Mouse (Mus musculus): ENCODE measurements around the gene Mphosph10.

Gene Mphosph10

DNA sequence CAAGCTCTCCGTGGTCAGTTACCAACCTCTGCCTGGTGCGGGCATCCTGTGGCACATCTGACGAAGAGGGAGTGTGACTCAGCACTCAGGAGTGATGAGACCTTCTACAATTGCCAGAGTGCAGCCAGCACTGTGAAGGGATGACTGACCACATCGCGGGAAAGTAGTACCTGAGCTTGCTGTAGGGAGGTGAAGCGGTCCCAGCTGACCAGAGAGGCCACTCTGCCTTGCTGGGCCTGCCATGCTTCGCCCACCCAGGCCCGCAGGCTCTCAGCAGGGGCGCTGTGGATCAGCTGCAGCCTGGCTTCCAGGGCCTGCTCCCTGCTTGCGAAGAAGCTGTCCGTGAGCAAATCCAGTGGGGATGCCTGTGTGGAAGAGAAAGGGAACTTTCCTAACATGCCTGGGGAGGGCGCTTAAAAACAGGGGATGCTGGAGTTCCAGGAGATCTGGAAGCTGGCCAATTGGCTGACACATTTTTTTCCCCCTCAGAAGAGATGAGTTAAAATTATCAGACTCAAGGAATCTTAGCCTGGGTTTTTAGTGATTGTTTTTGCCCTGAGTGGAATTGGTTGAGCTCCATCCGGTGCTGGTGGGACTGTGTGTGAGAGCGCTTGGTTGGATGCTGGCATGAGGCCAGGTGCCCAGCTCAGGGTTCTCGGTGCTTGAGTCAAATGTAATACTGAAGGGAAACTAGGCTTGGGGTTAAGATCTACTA lies 42.8 kb downstream of the Mphosph10 start:
- DNase-seq = no peak

DNA sequence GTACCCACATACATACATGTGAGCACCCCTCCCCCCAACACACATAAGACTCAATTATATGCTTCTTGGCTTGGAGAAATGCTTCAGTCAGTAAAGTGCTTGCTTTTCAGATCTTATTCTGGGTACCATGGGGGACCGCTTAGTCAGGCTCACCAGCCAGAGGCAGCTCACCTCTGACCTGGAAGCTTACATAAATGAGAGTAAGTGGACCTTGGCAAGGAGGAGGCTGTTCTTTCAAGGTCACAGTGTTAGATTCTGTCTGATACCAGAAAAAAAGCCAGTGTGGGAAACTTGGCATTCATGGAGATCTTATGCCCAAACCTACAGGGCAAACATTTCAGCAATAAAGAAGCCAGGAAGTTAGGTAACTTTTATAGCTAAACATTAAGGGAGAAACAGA lies 44.3 kb downstream of the Mphosph10 start:
- peak; percentile 48 for DNase-seq

DNA sequence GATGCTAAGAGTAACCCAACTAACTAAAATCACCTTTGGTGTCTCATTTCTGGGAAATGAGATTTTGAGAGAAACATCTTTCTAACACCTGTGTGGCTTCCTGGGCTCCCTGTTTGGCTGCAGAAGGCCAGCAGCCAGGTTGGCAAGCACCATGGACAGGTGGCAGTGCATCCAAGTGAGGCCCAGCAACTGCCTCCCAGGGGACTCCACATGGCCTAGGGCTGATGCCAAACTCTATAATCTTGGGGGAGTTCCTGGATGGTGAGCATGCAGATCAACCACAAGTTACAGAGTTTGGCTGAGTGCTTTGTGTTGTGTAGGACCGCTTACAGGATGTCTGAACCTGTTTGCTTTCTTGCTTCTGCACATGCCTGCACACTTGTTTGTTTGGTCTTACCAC lies 59.4 kb downstream of the Mphosph10 start:
- DNase-seq = no peak

DNA sequence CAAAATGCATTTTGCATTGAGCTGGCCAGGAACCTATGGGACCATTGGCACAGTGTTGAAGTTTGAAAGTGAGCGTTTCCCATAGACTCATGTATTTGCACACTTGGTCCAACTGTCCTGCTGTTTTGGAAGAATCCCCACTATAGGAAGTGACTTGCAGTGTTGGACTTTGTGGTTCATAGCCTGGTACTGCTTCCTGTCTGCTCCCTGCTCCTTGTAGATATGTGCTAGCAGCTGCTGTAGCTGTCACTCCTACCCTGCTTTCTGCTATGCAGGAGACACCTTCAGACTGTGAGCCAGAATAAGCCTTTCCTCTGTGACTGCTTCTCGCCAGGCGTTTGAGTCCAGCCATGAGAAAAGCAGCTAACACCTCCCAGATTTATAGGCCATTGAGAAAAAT lies 60.8 kb downstream of the Mphosph10 start:
- DNase-seq = no peak

DNA sequence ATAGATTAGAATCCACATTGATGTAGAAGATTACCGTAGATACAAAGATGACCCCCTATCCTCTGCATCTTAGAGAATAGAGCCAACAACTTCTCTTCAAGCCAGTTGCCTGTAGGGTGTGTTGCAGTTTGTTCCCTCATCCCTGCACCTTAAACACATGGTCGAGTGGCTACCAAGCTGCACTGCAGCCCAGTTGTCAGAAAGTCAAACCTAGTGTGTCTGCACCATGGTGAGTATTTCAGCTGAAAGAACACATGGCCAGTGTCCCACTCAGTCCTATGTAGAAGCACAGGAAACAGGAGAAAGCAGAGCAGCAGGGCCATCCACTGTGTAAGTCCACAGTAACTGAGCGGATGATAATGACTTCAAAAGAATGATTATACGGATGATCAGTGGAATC lies 64.6 kb downstream of the Mphosph10 start:
- no peak for DNase-seq

DNA sequence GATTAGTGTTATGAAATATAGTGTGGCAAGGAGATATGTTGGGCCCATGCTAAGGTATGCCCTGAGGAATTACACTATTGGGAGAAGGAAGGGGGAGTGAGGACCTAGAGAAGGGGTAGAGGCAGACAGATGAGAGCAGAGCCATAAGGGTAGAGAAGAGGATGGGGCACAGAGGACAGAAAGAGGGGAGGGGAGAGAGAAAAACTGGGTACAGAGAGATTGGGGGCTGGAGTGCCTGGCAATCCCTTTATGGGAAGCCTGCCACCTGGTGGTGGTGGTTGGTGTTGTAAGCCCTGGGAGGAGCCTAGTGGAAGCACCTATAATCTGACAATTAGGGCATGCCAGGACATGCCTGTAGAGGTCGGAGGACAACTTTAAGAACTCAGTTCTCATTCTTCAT lies 65.2 kb downstream of the Mphosph10 start:
- peak; percentile 55 for DNase-seq

All from kidney, adult 11 months (tissue).